Mouse (Mus musculus): ENCODE results near the gene Cd300lb.

DNA sequence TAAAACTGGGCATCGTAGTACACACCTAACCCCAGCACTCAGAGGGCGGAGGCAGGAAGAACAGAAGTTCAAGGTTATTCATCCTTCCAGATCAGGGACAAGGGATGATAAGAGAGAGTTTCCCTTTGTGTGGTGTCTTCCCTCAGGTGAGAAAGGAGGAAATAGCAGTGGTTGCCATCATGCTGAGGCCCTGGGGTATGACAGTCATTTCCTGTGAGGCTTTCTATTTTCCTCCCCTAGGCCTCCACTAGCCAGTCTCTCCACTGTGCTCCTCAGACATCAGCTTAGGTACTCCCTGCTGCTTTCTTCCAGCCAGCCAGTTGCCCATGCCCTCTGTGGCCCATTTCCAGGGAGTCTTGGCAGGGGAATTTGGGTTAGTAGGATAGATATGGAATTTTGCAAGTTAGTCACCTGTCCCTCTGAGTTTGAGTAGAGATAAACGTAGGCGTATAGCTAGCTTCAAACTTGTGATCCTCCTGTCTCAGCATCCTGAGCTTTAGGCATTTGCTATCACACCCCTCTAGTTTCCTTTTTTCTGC is 50.9 kb downstream of the Cd300lb start:
- TF ChIP-seq POLR2A (IDR thresholded peaks at IDR 0.05; ENCODE audit: borderline replicate concordance, low read depth, low read length): no peak
- TF ChIP-seq CTCF (IDR thresholded peaks at IDR 0.05; ENCODE audit: low read depth, low read length): no peak

All from bone marrow macrophage, adult 2 months (primary cell).